Mouse (Mus musculus) layer of hippocampus, adult 9-10 months (tissue): ENCODE results near the gene Slc38a10.

Experiments
- DNase-seq: peaks from one replicate; pipeline ENCODE4 v3.0.0; 2022; ENCODE audit warnings: low spot score

Slc38a10 gene

DNA sequence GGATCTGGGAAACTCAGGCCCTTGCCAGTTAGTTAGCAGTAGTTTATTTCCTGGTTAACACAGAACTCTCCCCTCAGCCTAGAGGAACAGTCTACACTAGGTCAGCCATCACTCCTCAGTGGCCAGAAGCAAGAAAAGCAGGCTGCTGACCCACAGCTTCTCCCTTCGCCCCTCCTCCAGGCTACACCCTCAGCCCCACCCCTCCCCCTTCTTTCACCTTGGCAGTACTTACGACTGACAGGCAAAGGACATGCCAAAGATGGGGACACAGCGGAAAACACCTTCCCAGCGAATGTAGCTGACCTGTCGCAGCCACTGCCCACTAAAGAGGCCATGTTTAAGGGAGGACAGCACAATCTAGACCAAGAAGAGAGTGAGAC is 13.5 kb downstream of the Slc38a10 start:
- DNase-seq: no peak

DNA sequence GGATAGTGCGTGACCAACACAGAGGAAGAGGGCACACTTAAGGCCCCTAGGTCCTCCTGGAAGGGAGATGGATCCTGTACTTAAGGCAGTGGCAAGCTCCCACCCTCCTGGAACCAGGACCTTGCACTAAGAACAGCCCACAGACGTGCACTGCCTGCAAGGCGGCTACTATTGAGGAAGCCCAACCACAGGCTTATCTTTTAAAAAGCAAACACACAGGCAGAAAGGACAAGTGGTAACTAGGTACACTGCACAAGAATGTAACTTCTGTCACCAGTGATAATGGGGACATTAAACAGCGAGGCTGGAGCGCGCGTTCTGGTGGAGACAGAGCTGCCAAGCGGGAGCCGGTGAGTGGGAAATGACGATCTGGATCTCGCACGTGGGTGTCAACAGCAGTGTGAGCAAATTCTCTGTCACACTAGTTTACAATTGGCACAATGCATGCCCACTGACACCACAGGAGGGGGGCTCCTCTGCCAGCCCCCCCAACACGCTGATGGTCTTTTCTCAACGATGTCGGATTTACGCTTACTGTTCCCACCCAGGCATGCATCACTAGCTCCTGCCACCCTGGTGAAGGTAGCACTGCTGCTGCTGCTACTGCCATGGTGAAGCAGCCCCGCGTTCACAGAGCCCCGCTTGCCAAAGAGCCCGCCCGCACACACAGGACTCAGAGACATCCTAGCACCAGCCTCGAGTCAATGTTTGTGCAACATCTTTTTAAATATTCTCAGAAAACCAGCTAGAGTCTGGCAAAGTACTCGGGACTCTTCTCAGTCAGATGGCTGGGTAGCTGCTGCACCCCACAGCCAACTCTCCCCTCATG is 14.1 kb downstream of the Slc38a10 start:
- peak; percentile 46 for DNase-seq

DNA sequence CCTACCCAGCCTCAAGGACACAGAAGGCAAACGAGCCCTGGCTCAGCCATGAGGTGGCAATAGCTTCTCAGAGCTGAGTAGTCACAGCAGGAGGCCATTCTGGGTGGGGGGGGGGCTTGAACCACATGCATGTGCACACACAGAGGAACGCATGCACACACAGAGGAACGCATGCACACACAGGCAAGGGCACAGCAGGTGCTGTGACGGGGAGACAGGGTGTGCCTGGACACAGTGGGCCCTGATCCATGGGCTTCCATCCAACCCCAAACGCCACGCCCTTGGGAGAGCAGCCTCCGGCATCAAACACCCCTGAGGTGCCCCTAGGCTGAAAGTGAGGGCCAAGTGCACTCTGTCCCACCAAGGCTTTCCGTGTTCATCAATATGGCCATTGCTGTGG is 15.0 kb downstream of the Slc38a10 start:
- no peak for DNase-seq

DNA sequence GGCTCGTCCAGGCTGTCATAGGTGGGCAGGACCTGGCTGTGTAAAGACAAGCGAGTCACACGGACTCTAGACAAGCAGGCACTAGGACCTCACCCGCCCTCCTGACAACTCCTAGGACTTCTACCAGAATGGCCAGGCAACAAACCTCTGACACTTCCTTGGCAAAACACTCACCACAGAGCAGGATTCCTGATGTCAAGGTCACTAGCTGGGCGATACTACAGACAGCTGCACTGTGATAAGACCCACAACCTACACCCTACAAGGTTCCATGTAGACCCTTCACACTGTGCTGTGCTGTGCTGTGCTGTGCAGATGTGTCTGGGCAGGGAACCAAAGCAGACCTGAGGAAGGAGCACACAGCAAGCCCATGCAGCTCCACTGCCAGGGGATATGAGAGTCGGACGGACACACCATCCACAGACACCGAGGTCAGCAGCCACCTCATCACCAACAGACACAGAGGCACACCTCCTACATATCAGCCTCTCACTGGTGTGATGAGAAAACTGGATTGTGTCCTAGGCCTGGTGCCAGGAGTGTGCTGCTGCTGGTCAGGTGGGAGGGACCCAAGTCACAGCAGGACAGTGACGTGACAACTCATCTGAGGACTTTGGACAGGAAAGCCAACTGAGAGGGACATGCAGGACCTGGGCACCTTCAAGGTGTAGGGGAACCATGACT is 16.2 kb downstream of the Slc38a10 start:
- DNase-seq: no peak

DNA sequence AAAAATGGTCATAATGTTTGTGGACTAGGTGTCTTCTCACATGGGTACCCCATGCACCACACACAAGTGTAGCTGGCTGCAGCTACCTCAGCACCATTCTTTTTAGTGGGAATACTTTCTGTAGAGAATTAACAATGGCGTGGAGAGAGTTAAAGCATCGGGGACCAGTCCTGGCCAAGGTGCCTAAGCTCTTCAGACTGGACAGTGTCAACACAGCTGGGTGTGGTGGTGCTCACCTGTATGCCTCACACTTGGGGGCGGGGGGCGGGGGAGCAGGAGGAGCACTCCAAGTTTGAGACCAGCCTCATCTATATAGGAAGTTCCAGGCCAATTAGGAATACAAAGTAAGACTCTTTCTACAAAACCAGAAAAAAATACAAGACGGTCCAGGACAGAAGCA is 17.0 kb downstream of the Slc38a10 start:
- DNase-seq: no peak

DNA sequence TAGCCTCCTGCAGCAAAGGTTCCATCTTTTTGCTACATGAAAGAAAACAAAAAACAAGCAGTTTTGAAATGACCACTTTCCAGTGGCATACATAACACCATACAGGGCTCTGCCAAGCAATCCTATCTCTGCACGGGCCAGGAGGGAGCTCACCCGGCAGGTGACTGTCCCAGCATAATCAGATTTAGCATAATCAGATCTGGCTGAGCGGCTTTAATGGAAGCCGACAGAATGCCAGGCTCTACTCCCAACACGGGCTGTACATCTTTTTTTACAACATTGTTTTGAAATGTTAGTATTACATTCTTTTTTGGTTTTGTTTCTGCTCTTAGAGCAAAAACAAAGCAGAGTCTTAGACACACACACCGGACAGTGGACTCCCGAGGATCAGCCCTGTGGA is 21.9 kb downstream of the Slc38a10 start:
- no peak for DNase-seq

DNA sequence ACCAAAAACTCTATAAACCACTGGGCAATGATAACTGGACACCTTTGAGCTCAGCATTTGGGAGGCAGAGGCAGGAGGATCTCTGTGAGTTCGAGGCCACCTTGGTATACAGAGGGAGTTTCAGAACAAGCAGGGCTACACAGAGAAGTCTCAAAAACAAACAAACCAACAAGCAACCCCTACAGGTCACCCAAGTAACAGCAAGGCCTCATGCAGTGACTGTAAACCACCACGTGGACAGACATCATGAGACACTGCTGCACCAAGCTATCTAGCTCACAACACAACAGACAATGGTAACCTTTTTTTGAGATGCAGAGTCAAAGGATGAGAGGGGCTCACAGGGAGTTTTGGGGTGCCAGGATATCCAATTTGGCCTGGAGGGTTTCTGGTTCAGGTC is 24.3 kb downstream of the Slc38a10 start:
- no peak for DNase-seq

DNA sequence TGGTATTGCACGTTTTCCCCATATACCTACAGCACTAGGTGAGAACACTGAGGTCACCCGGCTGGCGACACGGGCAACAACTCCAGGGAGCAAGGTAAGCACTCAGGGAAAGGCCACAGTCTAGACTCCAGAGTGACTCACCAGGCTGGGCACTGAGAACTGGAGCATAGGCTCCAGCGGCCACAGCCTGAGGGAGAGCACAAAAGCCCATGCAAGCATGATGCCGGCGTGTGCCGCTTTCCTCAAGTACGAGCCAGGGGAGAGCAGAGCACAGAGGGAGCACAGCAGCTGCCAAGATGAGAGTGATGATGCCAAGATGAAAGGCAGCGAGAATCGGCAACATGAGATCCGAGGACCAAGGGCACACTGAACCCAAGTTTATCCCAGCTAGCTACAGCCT is 29.0 kb downstream of the Slc38a10 start:
- DNase-seq: no peak

DNA sequence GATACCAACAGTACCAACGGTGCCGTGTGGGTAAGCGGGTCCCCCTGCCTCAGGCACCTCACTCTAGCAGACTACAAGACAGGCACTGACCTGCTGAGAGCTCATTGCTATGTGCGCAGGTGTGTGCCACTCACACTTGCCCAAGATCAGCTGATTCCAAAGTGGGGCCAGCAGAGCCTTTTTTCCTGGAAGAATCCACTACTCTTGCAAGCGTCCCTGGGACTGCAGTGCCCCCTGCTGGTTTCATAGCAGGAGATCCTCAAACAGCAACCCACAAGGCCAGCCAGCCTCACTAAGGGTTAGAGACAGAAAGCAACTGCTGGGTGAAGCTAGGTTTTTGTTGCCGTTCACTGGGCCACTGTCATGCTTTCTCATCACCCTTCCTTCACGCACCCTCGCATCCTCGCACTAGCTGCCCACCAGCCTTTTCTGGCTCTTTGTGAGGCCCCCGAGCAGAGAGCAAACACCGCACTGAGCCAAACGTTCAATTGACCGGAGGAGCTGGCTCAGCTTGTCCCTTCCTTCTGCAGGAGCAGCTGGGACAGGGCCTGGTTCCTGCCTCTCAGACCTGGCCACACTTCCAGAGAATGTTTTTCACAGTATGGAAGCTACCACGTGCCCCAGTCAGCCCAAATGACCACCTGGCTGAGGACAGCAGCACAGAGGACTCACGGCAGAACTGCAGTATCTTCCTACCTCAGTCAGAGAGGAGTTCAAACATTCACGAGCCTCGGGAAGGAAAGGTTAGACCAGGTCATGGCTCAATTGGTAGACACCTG is 30.3 kb downstream of the Slc38a10 start:
- peak; percentile 63 for DNase-seq

DNA sequence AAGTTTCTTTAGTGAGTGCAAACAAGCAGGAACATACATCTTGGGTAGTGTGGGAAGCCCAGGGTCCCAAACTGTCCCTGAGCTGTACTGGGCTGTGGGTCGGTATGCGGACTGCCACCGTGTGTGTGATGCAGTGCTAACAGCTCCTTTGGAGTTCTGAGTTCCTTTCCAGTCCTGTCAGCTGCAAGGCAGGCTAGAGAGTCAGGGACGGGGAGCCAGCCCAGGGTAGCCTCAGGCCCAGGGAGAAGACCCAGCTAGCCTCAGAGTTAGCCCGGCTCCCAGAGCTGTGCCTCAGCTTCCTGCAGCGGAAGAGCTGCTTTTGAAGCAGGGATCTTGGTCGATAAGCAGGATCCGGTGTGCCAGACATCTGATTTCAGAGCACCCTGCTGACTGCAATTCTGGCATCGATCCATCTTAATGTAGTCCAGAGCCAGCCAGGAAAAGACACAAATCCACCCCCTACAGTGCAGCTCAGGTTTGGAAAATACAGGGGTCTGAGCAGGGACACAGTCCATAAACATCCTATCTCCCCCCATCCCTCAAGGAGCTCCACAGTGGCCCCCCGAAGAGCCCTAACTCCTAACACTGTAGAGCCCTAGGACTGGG is 31.1 kb downstream of the Slc38a10 start:
- DNase-seq: no peak

DNA sequence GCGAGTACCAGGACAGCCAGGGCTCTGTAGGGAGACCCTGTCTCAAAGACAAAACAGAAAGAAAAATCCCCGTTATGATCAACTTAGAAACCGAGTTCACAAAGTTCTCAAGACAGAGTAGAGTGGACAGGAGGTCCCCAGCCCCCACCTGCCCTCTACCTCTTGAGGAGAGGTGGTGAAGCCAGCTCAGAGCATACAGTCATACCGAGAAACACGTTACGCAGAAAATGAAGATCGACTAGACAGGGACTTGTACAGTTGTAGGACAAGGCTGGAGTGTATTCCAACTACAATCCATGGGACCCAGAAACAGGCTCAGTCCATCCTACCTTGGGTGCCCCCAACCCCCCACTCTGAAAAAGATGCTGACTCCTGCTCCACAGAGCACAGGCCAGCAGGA is 32.0 kb downstream of the Slc38a10 start:
- no peak for DNase-seq

DNA sequence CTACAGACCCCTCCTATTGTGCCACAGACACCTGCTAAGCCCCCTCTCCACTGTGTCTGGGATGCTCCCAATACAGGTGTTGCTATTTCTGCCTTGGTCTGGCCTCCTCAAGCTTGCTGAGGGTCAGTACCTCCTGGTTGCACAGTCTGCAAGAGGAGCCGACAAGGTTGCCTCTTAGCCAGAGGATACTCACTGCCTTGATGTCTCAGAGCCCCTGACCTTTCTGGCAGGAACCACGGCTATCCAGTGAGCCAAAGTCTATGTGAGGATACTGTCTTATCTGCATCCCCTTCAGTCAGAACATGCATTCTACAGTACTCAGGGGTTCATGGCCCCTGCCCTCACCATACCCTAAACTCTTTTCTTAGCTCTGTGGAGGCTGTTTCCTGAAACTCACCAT is 33.5 kb downstream of the Slc38a10 start:
- DNase-seq: no peak

DNA sequence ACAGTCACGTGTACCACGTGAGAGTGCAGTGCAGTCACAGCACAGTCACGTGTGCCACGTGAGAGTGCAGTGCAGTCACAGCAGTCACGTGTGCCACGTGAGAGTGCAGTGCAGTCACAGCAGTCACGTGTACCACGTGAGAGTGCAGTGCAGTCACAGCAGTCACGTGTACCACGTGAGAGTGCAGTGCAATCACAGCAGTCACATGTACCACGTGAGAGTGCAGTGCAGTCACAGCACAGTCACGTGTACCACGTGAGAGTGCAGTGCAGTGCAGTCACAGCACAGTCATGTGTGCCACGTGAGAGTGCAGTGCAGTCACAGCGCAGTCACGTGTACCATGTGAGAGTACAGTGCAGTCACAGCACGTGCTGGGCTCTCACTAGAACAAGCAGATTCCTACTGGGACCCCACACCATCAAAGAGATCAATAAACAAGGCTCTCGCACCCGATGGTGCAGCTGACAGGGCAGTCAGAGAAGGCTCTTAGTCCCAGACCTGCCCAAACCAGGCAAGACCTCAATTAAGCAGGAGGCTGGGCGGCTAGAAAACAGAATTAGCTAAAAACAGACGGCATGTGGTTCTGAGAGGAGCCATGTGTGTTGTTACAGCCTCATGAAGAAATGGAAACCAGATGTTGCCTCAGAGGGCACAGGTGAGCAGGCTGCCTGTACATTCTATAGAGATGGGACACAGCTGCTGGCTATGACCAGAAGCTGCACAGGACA is 36.5 kb downstream of the Slc38a10 start:
- DNase-seq: no peak

DNA sequence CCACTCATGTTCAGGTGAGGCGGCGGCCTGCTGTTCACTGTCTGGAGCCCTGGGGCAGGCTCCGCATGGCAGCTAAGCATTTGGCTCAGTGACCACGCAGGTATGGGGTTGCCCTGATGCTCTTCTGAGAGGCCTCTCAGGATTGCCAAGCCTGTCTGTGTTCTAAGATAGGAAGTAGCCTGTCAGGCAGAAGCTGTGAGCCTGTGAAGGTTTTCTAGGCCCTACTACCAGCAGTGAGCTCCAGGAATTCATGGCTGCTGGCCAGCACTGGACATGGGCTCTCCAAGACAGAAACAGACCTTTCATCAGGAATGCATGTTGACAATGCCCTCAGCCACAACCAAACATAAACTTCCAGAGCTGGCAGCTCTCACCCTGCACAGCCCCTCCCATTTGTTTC is 39.0 kb downstream of the Slc38a10 start:
- DNase-seq: no peak

DNA sequence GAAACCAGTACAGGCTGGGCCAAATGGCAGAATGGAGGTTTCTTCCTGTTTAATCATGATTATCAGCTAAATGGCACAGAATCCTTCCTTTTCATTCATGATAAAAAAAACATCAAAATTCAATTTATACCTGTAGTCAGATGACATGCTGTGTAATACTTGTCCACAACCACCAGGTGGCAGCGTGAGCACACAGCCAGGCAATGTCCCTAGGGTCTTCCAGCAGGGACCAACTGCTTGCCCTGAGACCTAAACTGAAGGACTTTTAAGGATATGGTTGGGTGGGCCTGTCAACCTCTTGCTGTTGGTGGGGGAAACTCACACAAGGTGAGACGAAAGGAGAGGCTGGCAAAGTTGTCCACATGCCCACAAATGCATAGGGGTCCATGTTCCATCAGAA is 40.1 kb downstream of the Slc38a10 start:
- no peak for DNase-seq

DNA sequence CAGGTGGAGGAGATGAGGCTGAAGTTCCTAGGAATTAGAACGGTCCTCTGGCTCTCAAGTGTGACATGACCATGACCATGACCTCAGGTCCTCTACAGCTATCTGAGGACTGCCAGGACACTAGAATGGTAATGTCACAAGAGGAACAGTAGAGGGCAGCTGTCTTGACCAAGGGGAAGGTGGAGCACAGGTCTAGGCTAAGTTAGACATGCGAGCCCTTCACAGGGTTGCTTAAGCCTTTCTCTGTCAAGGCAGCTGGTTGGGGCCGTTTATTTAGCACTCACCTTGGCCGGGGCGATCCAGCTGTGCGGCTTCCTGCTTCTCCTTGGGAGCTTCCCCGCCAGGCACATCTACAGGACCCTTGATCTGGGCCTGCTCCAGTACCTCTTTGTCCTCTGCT is 40.6 kb downstream of the Slc38a10 start:
- no peak for DNase-seq

DNA sequence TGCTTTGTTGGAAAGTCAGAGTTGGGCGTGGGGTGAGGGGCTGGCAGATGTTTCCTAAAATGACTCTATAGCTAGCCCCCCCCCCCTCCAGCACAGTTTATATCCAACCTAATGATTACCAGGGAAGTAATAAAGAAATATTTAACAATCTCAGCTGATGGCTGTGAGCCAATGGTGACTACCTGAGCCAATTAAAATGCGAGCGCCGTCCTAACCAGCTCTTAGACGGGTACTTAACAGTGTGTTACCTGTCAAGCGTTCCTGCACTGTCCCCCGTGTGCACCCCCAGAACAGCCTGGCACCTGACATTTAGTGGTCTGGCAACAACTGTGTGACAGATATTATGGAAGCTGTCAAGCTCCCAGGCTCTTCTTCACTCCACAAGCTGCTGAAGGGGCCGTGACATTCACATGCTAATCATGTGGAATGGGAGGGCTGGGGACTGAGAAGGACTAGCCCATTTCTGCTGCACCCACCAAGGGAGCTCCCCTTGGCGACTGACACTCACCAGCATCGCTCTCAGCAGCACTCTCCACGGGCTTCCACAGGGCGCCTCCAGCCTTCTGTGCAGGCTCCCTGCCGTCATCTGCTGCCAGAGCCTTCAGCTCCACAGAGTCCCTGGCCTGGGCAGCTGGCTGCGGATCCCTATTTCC is 41.5 kb downstream of the Slc38a10 start:
- no peak for DNase-seq

DNA sequence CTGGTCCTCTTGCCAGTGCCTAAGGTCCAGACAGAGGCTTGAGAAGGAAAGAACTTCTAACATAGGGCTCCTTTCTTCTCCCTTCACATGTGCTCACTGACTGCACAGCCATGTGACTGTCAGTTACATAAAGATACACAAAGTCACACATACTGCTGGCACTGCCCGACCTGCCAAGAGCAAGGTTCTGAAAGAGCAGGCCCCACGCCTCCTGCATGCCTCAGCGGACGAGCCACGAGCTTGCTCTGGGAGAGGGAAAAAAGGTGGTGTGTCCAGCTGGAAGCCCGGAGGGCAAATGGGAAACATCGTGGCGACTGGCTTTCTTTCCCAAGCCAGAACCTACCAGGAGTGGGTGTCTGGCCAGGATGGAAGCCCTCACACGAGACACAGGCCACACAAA is 43.4 kb downstream of the Slc38a10 start:
- DNase-seq: no peak

DNA sequence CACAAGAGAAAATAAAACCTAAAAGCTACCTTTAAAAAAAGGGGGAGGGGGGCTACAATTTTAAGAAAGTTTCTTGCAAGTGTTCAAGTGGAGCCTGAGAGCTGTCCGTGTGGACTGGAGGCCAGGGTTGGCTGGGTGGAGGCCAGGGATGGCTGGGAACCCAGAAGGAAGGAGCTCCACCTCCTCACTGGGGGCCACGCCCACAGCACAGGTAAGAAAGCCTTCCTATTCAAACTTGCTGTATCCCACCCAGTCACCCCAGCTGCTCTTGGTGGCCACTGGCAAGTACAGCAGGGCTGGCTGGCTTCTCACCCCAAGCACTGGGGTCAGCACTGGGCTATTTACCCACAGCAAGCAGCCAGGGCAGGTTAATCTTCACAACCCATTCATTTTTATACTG is 44.1 kb downstream of the Slc38a10 start:
- DNase-seq: no peak

DNA sequence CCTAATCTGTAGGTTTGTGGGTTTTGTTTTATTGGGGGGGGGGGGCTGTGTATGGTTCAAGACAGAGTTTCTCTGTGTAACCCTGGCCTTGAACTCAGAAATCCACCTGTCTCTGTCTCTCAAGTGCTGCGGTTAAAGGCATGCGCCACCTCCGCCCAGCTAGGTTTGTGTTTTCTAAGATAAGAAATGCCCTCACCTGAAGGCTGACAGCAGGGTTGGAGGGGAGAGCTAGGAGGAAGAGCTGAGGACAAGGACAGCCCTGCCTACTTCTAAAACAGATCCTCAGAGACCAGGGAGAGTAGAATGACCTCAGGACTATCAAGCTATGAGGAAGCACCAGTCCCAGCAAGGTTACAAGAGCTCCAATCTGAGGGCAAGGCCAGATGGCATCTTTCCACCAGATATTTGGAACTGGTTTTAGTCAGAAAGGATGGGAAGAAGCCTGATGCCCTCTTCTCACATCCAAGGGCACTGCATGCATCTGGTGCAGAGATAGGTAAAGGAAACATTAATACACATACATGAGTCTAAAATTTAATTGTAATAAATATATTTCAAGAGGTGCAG is 47.6 kb downstream of the Slc38a10 start:
- DNase-seq: no peak

DNA sequence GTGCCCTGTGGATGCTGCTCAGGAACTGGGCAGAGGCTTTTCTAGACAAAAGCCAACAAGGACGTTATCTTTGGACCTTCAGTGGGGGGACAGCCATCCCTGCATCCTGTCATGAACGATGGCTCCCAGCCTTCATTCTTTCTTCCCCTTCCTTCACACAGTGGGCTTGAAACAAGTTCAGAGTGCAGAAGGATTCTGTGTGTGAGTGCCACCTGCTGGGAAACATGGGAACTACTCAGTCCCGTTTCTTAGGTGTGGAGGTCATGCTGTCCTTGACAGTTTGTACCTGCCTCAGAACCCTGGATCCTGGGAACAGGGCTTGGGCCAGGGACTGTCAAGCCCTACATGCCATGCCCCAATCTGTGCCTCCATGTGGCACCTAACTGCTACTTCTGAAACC is 50.1 kb downstream of the Slc38a10 start:
- peak; percentile 66 for DNase-seq
